Mouse (Mus musculus): Measurements from ENCODE around the gene Mycbp2. TPM values are rescaled to one million over a fixed set of nuclear protein-coding genes. Genes with fewer than 3 reads are reported as not detected.

The Mycbp2 gene
- total RNA-seq, 4 experiments from 2014 or later = 27.5 to 32.9 (median 32.7) TPM

DNA sequence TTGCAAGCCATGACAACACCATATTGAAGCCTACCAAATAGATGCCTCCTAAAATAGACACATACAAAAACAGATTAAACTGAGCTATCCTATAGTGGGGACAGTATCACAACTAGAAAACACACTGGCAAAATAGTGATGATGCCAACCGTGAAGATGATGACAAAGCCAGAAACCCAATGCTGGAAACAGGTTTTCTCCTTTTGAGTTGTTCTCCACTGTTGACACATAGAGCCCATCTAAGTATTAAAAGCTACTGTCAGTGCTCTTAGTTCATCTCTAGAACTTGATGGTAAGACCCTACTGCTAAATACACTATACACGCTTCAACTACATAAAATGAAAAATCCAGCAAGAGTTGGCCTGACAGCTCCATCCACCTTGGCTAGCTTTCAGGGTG lies 86.2 kb downstream of the Mycbp2 start:
- no peak for DNase-seq (ENCODE audit: low spot score)

DNA sequence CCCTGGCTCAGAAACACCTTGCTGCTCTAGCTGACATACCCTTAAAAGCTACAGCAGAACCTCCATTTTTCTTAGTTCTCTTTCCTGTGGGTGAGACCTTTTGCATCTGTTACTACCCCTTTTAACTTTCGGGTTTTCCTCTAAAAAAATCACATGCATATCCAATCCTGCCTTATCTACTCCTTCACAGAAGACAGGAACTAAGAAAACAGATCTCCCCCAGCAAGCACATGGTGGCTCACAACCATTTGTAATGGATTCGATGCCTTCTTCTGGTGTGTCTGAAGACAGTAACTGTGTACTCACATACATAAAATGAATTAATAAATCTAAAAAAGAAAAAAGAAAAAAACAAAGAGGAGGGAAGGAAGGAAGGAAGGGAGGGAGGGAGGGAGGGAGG lies 87.9 kb downstream of the Mycbp2 start:
- no peak for DNase-seq (ENCODE audit: low spot score)

DNA sequence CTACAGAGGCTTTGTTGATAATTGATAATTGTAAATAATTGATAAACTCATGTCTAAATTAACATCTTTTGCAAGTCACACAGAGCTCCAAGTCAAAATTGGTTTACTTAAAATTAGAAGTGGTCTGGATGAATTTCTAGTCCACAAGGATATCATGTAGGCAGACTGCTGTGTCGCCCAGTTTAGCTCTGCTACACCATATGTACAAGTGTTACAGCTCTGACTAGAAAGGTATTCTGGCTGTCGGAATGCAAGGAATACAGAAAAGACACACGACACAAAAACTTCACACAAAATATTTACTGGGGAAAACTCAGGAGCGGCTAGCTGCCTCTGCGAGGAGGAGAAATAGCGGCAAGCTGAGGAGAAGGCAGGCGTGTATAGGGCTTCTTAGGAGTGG lies 89.7 kb downstream of the Mycbp2 start:
- no peak for DNase-seq (ENCODE audit: low spot score)

DNA sequence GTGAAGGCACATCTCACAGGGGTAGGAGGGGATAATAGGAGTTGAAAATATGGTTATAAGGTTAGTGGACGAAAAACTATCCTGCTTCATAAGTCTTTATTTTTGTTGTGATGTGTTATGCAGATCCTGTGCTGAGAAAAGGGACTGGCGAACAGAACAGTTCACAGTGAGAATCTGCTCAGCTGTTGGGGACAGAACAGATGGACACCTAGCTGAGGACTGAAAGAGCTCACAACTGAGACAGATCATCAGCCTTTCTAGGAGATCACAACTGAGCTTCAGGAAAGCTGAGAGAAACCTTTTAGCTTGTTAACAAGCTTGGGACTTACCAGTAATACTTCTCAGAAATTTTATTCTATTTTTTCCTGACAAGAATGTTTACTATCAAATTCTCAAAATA lies 92.3 kb downstream of the Mycbp2 start:
- no peak for DNase-seq (ENCODE audit: low spot score)

DNA sequence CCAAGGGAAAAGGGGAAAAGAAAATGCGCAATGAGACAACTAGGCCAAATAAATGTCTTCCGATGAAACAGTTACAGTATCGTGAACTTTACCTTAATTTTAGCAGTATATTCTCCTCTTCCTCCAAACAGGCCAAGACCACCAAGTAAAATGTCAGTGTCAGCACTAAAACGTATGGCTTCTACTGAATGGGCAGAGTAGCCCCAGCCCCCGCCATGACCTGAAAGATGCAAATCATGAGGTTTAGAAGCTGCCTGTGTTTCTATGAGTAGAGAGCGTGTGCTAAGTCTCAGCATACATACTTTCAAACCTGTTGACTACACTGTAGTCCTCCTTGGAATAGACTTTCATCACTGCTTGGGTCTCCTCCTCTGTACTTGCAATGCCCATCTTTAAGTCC lies 104.6 kb downstream of the Mycbp2 start:
- DNase-seq (ENCODE audit: low spot score) = no peak

DNA sequence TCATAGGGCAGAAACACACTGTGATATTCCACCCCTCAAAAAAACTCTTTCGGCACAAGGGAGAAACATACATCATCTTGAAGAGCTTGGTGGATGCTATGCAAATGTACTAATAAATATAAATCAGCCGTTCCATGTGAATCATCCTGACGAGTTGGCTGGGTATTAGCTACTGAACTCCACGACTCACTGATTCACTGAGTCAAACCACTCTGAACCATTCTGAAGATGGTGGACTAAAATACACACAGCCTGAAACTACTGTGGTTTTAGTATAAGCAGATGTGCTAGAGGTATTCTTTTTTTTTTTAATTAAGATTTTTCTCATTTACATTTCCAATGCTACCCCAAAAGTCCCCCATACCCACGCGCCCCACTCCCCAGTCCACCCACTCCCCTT lies 111.8 kb downstream of the Mycbp2 start:
- no peak for DNase-seq (ENCODE audit: low spot score)

DNA sequence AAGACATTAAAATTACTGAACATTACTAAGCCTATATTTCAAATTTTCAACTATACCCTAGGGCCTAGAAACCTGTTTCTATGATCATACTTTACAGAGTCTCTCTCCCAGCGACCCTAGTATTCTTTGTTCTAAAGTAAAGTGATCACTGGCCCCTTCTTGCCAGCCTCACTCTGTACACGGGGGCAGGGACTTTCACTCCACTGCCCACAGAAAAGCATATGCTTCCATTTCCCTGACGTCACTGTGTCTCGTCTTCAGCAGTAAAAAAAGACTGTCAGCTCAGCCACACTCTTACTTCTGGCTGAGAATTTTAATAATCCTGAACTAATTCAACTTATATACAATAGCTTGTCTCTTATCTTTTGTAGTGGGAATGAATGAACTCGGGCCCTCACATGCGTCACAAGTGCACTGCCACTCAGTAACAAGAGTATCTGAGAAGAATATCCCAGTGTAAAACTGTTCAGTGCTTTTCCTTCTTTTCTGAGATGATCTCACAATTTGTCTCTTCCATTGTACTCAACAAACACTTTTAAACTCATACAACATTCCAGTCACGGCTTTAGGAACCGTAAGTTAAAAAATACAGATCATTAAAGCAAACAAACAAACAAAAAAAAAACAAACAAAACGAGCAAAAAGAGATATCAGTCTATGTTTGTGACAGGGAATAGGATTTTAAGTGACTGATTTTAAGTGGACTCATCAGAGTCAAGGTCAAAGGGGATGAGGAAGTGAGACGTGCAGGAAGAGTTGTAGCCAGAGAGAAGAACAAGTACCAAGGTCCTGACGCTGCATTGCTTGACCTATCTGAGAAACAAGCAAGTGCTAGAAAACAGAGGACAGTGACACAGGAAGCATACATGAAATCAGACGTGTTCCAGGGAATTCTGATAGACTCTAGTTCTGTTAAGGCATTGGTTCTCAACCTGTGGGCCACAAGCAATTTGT lies 112.7 kb downstream of the Mycbp2 start:
- no peak for DNase-seq (ENCODE audit: low spot score)

DNA sequence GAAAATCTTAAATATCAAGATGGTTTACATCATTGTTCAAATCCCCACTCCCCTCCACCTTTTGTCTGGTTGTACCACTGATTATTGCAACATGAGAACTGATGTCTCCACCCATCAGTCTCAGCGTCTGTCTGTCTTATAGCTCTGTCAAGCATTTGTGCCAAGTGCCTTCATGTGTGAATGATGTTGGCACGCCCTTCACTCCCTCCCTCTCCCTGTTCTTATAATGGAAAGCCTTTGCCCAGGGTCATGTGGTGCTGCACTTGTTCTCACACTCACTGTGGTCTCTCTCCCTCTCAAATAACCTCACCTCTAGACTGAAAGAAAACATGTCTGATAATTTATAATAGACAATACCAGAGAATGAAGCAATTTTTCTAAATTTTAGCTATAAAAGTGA lies 124.3 kb downstream of the Mycbp2 start:
- DNase-seq (ENCODE audit: low spot score) = no peak

DNA sequence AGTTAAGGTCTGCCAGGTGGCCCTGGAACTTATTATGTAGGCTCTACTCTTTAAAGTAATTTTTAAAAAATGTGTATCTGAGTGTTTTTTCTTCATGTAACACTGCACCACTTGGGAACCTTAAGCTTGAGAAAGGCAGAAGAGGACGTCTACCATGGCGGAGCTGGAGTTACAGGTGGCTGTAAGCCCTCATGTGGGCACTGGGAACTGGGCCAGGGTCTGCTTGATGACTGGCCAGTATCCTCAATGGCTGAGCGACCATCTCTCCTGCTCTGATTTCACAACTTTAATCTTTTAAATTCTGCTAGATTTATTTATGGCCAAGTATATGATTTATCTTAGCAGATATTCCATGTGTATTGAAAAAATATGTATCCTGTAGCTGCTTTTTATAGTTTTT lies 124.9 kb downstream of the Mycbp2 start:
- no peak for DNase-seq (ENCODE audit: low spot score)

DNA sequence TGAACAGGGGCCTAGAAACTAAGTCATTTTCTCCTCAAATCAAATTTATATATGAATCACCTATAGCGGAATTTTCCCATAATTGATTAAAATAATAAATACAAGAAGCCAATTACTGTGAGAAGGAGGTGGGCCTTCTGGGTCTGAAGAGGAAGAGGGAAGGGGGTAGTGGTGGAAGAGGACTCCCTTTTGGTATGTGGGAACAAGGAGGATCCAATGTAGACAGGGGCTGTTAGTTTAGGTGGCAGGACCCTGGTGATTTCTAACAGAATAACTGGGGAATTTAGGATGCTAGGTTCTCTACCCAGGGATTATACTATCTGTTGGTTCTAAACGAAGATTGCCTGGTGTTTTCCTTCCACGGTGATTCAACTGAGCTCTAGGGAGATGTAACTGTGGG lies 130.3 kb downstream of the Mycbp2 start:
- no peak for DNase-seq (ENCODE audit: low spot score)

DNA sequence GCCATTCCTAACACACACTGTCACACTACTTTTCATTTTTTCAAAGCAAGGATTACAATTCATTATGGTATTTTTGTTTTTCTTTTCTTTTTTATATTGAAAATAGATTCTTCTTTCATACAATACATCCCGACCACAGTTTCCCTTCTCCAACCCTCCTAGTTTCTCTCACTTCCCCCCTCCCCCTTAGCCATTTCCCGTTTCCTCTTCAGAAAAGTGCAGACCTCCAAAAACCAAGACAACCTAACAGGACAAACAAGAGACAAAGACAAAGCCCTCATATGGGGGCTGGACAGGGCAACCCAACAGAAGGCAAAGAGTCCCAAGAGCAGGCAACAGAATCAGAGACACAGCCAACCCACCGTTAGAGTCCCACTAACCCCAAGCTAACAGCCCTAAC lies 160.0 kb downstream of the Mycbp2 start:
- no peak for DNase-seq (ENCODE audit: low spot score)

DNA sequence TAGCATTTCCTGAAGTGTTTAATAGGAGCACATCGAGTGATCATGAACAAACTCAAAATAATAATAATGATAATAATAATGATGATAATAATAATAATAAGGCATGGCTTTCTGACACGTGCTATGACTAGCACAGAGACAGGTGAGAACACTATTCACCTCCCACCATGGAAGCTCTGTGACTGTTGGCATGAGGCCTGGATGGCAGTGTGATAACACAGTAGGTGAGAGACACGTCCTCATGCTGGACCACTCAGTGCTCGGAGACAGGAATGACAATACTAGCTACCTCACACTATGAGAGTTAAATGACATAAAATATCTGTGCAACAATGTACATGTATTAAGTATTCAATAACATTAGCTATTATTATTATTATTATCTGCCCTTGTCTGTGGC lies 160.5 kb downstream of the Mycbp2 start:
- DNase-seq (ENCODE audit: low spot score) = no peak

DNA sequence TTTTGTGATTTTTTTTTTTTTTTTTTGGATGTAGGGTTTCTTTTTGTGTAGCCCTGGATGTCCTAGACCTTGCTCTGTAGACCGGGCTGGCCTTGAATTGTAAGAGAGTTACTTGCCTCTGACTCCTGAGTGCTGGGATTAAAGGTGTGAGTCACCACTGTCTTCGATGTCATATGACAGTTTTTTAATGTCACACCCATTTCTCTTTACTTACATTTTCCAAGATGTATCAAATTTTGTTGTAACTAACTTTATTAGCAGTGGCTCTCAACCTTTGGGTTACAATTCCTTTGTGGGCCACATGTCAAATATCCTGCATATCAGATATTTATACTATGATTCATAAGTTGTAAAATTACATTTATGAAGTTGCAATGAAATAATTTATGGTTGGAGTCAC lies 166.5 kb downstream of the Mycbp2 start:
- DNase-seq (ENCODE audit: low spot score) = no peak

DNA sequence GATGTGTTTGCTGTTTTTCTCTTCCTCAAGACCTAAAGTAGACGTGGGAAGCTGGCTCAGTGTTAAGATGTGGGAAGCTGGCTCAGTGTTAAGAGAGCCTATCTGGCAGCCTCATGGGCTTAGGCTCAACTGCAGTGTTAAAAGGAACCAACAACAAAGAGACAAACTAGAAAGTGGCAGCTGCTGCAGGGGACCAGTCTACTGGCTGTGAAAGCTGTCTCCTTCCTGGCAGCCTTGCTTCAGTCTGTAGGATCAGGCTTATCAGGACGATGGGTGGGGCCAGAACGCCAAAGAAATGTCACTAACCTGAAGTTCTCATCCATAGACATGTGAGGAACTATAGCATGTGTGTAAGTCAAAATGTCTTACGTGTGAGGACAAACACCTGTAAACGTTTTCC lies 183.7 kb downstream of the Mycbp2 start:
- no peak for DNase-seq (ENCODE audit: low spot score)

DNA sequence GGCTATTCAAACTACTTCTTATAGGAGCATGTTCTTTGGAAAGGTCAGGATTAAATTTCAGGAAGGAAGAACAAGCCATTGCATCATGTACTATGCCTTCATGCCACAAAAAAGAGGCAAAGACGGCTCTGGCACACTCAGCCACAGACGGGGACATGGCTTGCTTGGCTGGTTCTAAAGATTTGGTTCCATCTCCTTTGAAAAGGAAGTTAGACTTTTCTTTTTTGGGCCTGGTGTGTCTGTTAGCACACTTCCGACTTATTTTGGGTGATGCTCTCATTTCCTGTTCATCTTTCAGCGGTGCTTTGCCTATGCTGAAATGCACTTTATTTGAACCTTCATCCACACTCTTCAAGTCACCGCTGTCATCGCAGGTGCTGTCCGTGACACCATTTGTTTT lies 190.9 kb downstream of the Mycbp2 start:
- peak; percentile 7 for DNase-seq (ENCODE audit: low spot score)

DNA sequence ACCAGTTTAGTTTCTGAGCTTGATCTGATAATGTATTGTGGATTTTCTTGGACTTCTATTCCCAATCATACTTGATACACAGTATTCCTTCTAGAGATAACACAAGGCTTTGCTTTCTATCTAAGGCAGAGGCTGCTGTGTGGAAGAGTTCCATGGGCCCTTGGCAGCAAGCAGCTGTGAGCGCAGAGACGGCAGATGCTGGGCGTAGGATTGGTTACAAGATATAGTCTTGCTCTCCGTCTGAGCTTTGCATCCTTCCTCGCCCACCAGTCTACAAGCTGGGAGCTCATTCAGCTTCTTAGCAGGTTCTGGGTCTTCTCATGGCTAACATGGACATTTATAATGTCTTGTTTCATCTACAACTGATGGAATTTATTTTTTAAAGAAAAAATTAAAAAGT lies 196.5 kb downstream of the Mycbp2 start:
- DNase-seq (ENCODE audit: low spot score) = no peak

DNA sequence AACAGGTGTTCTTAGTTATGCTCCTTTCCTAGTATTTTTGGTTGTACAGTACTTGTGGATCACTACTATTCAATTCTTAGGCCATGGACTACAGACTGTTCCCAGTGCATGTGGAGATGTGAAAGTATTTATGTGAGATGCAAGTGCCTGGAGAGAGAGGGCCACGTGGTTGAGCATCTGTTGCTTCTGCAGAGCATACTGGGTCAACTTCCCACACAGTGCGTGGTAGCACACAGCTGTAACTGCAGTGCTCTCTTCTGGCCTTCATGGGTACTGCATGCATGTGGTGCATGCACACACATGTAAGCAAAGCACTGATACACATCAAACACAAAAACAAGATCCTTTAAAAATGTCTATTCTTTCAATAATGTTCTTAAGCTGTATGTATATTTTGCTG lies 214.6 kb downstream of the Mycbp2 start:
- DNase-seq (ENCODE audit: low spot score) = no peak

DNA sequence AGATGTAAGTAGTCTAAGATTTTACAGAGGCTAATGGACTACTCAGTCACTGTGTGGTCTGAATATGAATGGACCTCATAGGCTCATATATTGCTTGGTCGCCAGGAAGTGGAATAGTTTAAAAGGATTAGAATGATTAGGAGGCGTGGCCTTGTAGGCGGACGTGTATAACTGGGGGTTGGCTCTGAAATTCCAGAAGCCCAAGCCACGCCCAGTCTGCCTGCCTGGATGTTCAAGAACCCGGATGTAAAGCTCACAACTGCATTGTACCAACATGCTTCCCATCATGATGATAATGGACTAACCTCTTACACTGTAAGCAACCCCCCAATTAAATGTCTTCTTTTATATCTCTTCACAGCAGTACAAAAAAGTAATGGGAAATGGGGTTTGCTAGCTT lies 220.9 kb downstream of the Mycbp2 start:
- no peak for DNase-seq (ENCODE audit: low spot score)

DNA sequence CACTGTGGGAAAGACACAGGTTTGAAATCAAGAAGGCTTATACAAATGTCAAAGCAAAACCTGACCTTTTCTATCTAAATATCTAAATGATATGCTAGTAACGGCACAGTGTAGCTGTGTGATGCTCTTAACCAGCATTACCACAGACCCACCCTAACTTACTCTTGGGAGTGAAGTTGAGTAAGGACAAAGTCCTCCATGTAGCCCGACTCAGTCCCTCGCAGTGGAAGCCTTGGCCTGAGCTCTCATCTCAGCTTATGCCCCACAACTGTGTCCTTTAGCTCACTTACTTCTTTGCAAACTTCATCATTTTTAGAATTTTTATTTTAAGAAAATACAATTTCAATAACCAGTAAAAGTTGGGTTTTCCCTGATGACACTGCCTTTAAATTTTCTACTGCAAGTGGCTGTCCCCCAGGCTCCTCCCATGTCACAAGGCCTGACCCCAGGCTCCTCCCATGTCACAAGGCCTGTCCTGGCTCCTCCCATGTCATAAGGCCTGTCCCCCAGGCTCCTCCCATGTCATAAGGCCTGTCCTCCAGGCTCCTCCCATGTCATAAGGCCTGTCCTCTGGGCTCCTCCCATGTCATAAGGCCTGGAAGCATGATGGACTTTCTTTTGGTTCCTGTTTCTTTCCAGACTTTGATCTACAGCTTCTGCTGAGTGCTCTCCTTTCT lies 231.5 kb downstream of the Mycbp2 start:
- no peak for DNase-seq (ENCODE audit: low spot score)

DNA sequence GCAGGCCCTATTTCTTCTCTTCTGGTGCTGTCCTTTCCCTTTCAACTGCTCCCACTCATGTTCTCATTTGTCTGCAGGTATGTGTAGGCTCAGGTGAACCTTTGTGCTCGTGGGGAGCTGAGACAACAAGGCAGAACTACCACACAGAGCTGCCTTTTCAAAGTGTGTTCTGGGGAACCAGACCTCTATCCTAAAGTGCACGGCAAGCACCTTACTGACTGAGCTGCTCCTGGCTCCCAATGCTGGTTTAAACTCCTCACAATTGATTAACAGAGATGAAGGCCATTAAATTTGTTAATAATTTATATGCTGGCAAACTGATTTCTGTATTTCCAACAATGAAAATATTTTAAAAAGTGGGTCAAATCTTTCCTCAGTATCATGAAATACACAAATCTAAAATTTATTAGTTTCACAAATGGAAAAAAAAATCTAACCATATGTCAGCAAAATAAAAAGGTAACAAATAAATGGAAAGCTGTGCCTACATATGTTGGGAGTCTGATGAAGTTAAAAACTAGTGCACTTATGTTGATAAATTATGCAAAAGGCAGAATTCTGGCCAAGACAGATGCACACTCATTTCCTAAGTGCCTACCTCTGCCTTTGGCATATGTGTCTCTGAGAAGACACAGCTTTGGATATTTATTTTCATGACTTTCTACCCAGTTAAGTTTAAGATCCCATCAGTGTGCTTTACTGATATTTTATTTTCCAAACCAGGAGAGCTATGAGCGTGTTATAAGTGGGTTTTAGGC lies 233.8 kb downstream of the Mycbp2 start:
- no peak for DNase-seq (ENCODE audit: low spot score)

DNA sequence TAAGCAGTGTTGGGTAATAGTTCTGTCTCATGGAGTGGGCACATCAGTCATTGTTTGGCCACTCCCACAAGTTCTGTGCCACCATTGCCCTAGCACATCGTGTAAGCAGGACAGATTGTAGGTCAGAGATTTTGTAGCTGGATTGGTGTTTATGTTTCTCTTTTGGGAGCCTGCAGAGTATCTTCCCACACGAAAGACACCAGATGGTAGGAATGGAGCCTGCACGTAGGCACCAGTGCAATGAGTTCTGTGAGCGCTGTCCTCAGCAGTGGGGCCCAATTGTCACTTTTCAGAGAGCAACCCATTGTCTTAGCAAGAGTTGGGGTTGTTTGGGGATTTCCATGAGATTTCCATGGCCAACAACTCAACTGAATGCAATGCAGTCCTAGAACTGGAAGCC lies 236.6 kb downstream of the Mycbp2 start:
- DNase-seq (ENCODE audit: low spot score) = no peak

DNA sequence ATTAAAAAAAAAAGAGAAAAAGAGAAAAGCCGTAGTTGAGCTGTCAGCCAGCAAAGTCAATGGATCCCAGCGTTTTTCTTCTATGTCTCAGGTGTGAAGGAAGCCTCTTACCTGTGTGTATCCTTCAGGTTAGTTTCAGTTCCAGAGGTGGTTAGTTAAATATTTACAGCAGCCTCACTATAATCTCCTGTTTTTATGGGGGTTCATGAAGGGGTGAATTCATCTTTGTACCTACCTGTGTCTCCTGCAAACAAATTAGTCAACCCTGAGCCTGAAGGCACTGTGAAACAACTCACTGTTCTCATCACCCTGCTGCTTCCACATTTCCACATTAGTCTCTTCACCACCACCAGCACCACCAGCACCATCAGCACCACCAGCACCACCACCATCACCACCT lies 240.3 kb downstream of the Mycbp2 start:
- no peak for DNase-seq (ENCODE audit: low spot score)

Measured in heart, adult 8-10 months (tissue).